Mouse (Mus musculus) embryo, embryonic 11.5 days (tissue): Measurements from ENCODE around the gene Fth1.
A peak's percentile ranks its signal among the peaks of the same experiment; 100 is the strongest.
"Not testable (repeated sequence)": the region's sequence is repeated elsewhere in the genome, so short reads cannot be mapped to it uniquely, and the experiment has no call there.

ENCODE experiments used
- DNase-seq: peaks from one replicate; pipeline ENCODE4 v3.0.0-alpha.2; 2012; ENCODE audit warnings: low read depth, low spot score

Fth1 gene

GRCm38 (mm10) chr19:9960769-9961168, 19.6 kb upstream of the Fth1 start:
- DNase-seq = no peak

- no peak for DNase-seq
These were observed 16.0 kb upstream of the Fth1 start for GRCm38 (mm10) chr19:9964205-9964916.

- no peak for DNase-seq
These were observed 14.1 kb upstream of the Fth1 start for GRCm38 (mm10) chr19:9966096-9966867.

GRCm38 (mm10) chr19:9968081-9968787, 12.2 kb upstream of the Fth1 start:
- DNase-seq = no peak

GRCm38 (mm10) chr19:9974853-9975252, 5.5 kb upstream of the Fth1 start:
- not testable (repeated sequence) for DNase-seq

- no peak for DNase-seq
These were observed 3.3 kb upstream of the Fth1 start for GRCm38 (mm10) chr19:9977085-9977484.

- no peak for DNase-seq
These were observed 1.9 kb upstream of the Fth1 start for GRCm38 (mm10) chr19:9978431-9978951.

- no peak for DNase-seq
These were observed 1.2 kb upstream of the Fth1 start for GRCm38 (mm10) chr19:9979156-9979555.

GRCm38 (mm10) chr19:9981621-9982020, 1.2 kb downstream of the Fth1 start:
- no peak for DNase-seq

GRCm38 (mm10) chr19:9982151-9982851, 1.9 kb downstream of the Fth1 start:
- peak; percentile 96 for DNase-seq

- DNase-seq = peak; percentile 44
These were observed 2.6 kb downstream of the Fth1 start for GRCm38 (mm10) chr19:9982852-9983542.

GRCm38 (mm10) chr19:9984111-9985055, 4.0 kb downstream of the Fth1 start:
- DNase-seq = no peak

GRCm38 (mm10) chr19:9985190-9985899, 4.9 kb downstream of the Fth1 start:
- no peak for DNase-seq

GRCm38 (mm10) chr19:9985900-9986421, 5.6 kb downstream of the Fth1 start:
- DNase-seq = no peak

- DNase-seq = no peak
These were observed 6.8 kb downstream of the Fth1 start for GRCm38 (mm10) chr19:9987192-9987591.

- DNase-seq = no peak
These were observed 7.2 kb downstream of the Fth1 start for GRCm38 (mm10) chr19:9987593-9987992.

GRCm38 (mm10) chr19:9989171-9989883, 8.9 kb downstream of the Fth1 start:
- no peak for DNase-seq

GRCm38 (mm10) chr19:9989884-9990256, 9.5 kb downstream of the Fth1 start:
- DNase-seq = no peak
